Mouse (Mus musculus) heart, postnatal 0 days (tissue): Measurements from ENCODE around the gene Sacm1l.

Experiments
- CTCF ChIP-seq: IDR thresholded peaks from 2 replicates; pipeline ENCODE4 v1.5.1; 2016; ENCODE audit warnings: antibody characterized with exemption, control low read depth, low read depth
- EP300 ChIP-seq: IDR thresholded peaks from 2 replicates; pipeline ENCODE4 v1.6.1; 2016; ENCODE audit warnings: antibody characterized with exemption, low read depth

DNA sequence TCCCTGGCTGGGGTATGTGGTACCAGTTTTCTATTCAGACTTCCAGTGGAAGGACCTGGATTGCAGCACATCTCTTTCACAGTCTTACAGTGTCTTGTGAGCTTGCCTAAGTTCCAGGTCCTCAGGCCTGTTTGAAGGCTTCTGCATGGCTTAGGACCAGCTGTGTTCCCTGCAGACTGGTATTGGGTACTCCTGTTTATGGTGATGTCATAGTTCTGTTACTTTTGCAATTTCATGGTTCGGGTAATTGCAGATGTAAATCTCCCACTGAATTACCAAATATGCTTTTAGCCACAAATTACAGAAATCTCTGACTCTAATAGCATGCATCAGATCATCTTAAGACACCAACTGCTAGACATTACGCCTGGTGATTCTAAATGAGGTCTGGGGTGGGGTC, 14.5 kb upstream of the Sacm1l start:
- TF ChIP-seq CTCF (no peak), EP300 (no peak)
